Mouse (Mus musculus): ENCODE measurements at regions not wholly inside any gene's neighbourhood (a gene's known extent, or its start where the extent isn't known, plus 50 kb on each side); places are given as distances from the start of the nearest gene placed in this dataset.

- Histone ChIP-seq H3K27ac (no peak overlapping the region), H3K9ac (replicated peaks) (no peak overlapping the region), H3K4me1 (replicated peaks; ENCODE audit: control insufficient read depth in 2 of 2, insufficient read depth in 2 of 2, low read length in 1 of 2) (no peaks in the 10 kb centered on the region), H3K36me3 (replicated peaks; ENCODE audit: control insufficient read depth, insufficient read depth, low read depth) (no peaks in the 10 kb centered on the region), H3K4me3 (ENCODE audit: insufficient read depth in 1 of 2, low read depth in 2 of 2, low read length in 2 of 2) (no peak overlapping the region), H3K4me2 (ENCODE audit: low read depth) (no peak overlapping the region), H3K27me3 (ENCODE audit: control insufficient read depth, insufficient read depth, low read length) (no peaks in the 10 kb centered on the region), H3K9me3 (ENCODE audit: control insufficient read depth, low read length) (no peaks in the 10 kb centered on the region)
- no peak for DNase-seq (ENCODE audit: low read depth in 3 of 3, low spot score in 3 of 3)
- TF ChIP-seq CTCF (IDR thresholded peaks at IDR 0.05; ENCODE audit: low read depth), result no peak
- no peak for TF ChIP-seq EP300 (IDR thresholded peaks at IDR 0.05; ENCODE audit: low read depth)
- ATAC-seq (ENCODE audit: insufficient read depth), result no peak
- WGBS (ENCODE audit: insufficient replicate concordance), result 27% methylated on average over 13 of the region's 13 CpGs
These were observed 104.2 kb upstream of the 2610301B20Rik start for GRCm38 (mm10) chr4:10770026-10770643.

GRCm38 (mm10) chr4:10774557-10775215 is 99.6 kb upstream of the 2610301B20Rik start:
- Histone ChIP-seq H3K36me3 (replicated peaks; ENCODE audit: control insufficient read depth, insufficient read depth, low read depth) (no peaks in the 10 kb centered on the region), H3K27ac (no peak overlapping the region), H3K9me3 (ENCODE audit: control insufficient read depth, low read length) (no peaks in the 10 kb centered on the region), H3K9ac (replicated peaks) (no peak overlapping the region), H3K4me3 (ENCODE audit: insufficient read depth in 1 of 2, low read depth in 2 of 2, low read length in 2 of 2) (no peak overlapping the region), H3K27me3 (ENCODE audit: control insufficient read depth, insufficient read depth, low read length) (no peaks in the 10 kb centered on the region), H3K4me2 (ENCODE audit: low read depth) (no peak overlapping the region), H3K4me1 (replicated peaks; ENCODE audit: control insufficient read depth in 2 of 2, insufficient read depth in 2 of 2, low read length in 1 of 2) (no peaks in the 10 kb centered on the region)
- 27% methylated on average over 3 of the region's 3 CpGs for WGBS (ENCODE audit: insufficient replicate concordance)
- DNase-seq (ENCODE audit: low read depth in 3 of 3, low spot score in 3 of 3) (no peak), ATAC-seq (ENCODE audit: insufficient read depth) (no peak)
- TF ChIP-seq CTCF (IDR thresholded peaks at IDR 0.05; ENCODE audit: low read depth) (no peak), EP300 (IDR thresholded peaks at IDR 0.05; ENCODE audit: low read depth) (no peak)

- TF ChIP-seq EP300 (IDR thresholded peaks at IDR 0.05; ENCODE audit: low read depth) (no peak), CTCF (IDR thresholded peaks at IDR 0.05; ENCODE audit: low read depth) (no peak)
- WGBS (ENCODE audit: insufficient replicate concordance), result 69% methylated on average over 2 of the region's 2 CpGs
- Histone ChIP-seq H3K9ac (replicated peaks) (no peak overlapping the region), H3K36me3 (replicated peaks; ENCODE audit: control insufficient read depth, insufficient read depth, low read depth) (no peaks in the 10 kb centered on the region), H3K9me3 (ENCODE audit: control insufficient read depth, low read length) (no peaks in the 10 kb centered on the region), H3K4me3 (ENCODE audit: insufficient read depth in 1 of 2, low read depth in 2 of 2, low read length in 2 of 2) (no peak overlapping the region), H3K27me3 (ENCODE audit: control insufficient read depth, insufficient read depth, low read length) (no peaks in the 10 kb centered on the region), H3K4me2 (ENCODE audit: low read depth) (no peak overlapping the region), H3K27ac (no peak overlapping the region), H3K4me1 (replicated peaks; ENCODE audit: control insufficient read depth in 2 of 2, insufficient read depth in 2 of 2, low read length in 1 of 2) (no peaks in the 10 kb centered on the region)
- no peak for ATAC-seq (ENCODE audit: insufficient read depth)
- DNase-seq (ENCODE audit: low read depth in 3 of 3, low spot score in 3 of 3), result no peak
These were observed 87.6 kb upstream of the 2610301B20Rik start for GRCm38 (mm10) chr4:10786701-10787100.

- ATAC-seq (ENCODE audit: insufficient read depth) (no peak), DNase-seq (ENCODE audit: low read depth in 3 of 3, low spot score in 3 of 3) (no peak)
- H3K36me3 ChIP-seq (replicated peaks; ENCODE audit: control insufficient read depth, insufficient read depth, low read depth), result no peaks in the 10 kb centered on the region
- no peak overlapping the region for H3K4me2 ChIP-seq (ENCODE audit: low read depth)
- no peak overlapping the region for H3K9ac ChIP-seq (replicated peaks)
- no peaks in the 10 kb centered on the region for H3K27me3 ChIP-seq (ENCODE audit: control insufficient read depth, insufficient read depth, low read length)
- H3K4me1 ChIP-seq (replicated peaks; ENCODE audit: control insufficient read depth in 2 of 2, insufficient read depth in 2 of 2, low read length in 1 of 2), result no peaks in the 10 kb centered on the region
- no peak overlapping the region for H3K4me3 ChIP-seq (ENCODE audit: insufficient read depth in 1 of 2, low read depth in 2 of 2, low read length in 2 of 2)
- TF ChIP-seq CTCF (IDR thresholded peaks at IDR 0.05; ENCODE audit: low read depth) (no peak), EP300 (IDR thresholded peaks at IDR 0.05; ENCODE audit: low read depth) (no peak)
- H3K9me3 ChIP-seq (ENCODE audit: control insufficient read depth, low read length), result no peaks in the 10 kb centered on the region
- H3K27ac ChIP-seq, result no peak overlapping the region
These were observed 86.0 kb upstream of the 2610301B20Rik start for GRCm38 (mm10) chr4:10788306-10788705.

- H3K9me3 ChIP-seq (ENCODE audit: control insufficient read depth, low read length), result no peaks in the 10 kb centered on the region
- TF ChIP-seq EP300 (IDR thresholded peaks at IDR 0.05; ENCODE audit: low read depth) (no peak), CTCF (IDR thresholded peaks at IDR 0.05; ENCODE audit: low read depth) (no peak)
- 28% methylated on average over 3 of the region's 3 CpGs for WGBS (ENCODE audit: insufficient replicate concordance)
These were observed 85.2 kb upstream of the 2610301B20Rik start for GRCm38 (mm10) chr4:10789141-10789540.

More at GRCm38 (mm10) chr4:10789141-10789540, 85.2 kb upstream of the 2610301B20Rik start:
- Histone ChIP-seq H3K4me1 (replicated peaks; ENCODE audit: control insufficient read depth in 2 of 2, insufficient read depth in 2 of 2, low read length in 1 of 2) (no peaks in the 10 kb centered on the region), H3K27me3 (ENCODE audit: control insufficient read depth, insufficient read depth, low read length) (no peaks in the 10 kb centered on the region), H3K4me3 (ENCODE audit: insufficient read depth in 1 of 2, low read depth in 2 of 2, low read length in 2 of 2) (no peak overlapping the region), H3K4me2 (ENCODE audit: low read depth) (no peak overlapping the region), H3K36me3 (replicated peaks; ENCODE audit: control insufficient read depth, insufficient read depth, low read depth) (no peaks in the 10 kb centered on the region), H3K27ac (no peak overlapping the region), H3K9ac (replicated peaks) (no peak overlapping the region)
- DNase-seq (ENCODE audit: low read depth in 3 of 3, low spot score in 3 of 3), result no peak
- ATAC-seq (ENCODE audit: insufficient read depth), result no peak
